Mouse (Mus musculus): Measurements from ENCODE around the gene Hfe2. TPM values are rescaled to one million over a fixed set of nuclear protein-coding genes. Genes with fewer than 3 reads are reported as not detected.

Hfe2 gene
- polyA plus RNA-seq, 1 experiment from 2014 or later = 1.2 TPM

DNA sequence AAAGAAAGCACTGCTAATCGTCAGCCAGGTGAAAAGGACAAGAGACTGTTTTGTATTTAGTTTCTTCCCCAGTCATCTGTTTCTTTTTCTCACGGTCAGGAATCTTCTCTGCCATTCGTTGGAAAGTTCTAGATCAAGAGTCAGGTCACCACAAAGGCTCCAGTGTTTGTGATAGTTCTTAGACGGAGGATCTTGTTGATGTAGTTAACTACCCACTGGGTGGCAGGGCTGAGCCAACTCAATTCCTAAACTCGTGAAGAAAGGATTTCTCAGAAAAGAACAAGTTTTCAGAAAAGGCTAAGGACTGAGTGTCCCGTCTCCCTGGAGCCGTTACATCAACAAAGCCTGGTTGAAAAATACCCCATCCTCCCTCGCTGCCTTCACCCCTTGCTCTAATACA lies 26.2 kb downstream of the Hfe2 start:
- no peak for ATAC-seq (replicated peaks; ENCODE audit: insufficient number of reproducible peaks, low FRiP score, low TSS enrichment, low read depth)
- peak; percentile 71 for DNase-seq (ENCODE audit: low spot score)
- 15% methylated on average over 8 of the region's 8 CpGs for WGBS

DNA sequence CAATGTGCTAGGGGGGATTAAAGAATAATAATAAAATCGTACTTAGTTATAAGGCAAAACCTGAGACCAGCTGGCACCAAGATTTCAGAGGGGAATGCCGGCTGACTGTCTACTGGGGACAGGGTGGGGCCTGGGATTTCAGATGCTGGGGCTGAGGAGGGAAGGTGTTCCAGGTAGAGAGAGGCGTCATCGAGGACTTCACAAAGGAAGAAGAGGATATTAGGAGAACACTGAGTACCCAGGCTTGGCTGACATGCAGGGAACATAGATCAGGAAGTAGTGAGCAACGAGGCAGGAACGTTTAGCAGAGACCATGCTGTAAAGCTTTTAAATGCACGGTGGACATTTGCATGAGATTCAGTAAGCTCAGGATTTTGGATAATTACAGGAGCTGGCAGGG lies 26.9 kb downstream of the Hfe2 start:
- no peak overlapping the region for H3K4me3 ChIP-seq (ENCODE audit: low read depth, low read length)
- H3K27ac ChIP-seq (replicated peaks; ENCODE audit: low read depth, low read length) = no peak overlapping the region
- DNase-seq (ENCODE audit: low spot score) = no peak
- no peak for ATAC-seq (replicated peaks; ENCODE audit: insufficient number of reproducible peaks, low FRiP score, low TSS enrichment, low read depth)
- peaks cover under 1% of the 10 kb centered on the region for H3K4me1 ChIP-seq (ENCODE audit: control insufficient read depth, insufficient read depth, low read length)
- no peaks in the 10 kb centered on the region for H3K9me3 ChIP-seq (replicated peaks; ENCODE audit: control insufficient read depth, low read length)
- H3K9ac ChIP-seq (replicated peaks; ENCODE audit: low read length) = no peak overlapping the region
- no peaks in the 10 kb centered on the region for H3K27me3 ChIP-seq (ENCODE audit: control insufficient read depth, insufficient read depth, low read length)
- H3K4me2 ChIP-seq (ENCODE audit: low read depth, low read length) = no peak overlapping the region
- 70% methylated on average over 7 of the region's 7 CpGs for WGBS
- no peaks in the 10 kb centered on the region for H3K36me3 ChIP-seq (replicated peaks; ENCODE audit: control insufficient read depth, insufficient read depth, low read depth, low read length)

More for the DNA sequence above, 26.2 kb downstream of the Hfe2 start:
- Histone ChIP-seq H3K9me3 (replicated peaks; ENCODE audit: control insufficient read depth, low read length) (no peaks in the 10 kb centered on the region), H3K4me2 (ENCODE audit: low read depth, low read length) (no peak overlapping the region), H3K36me3 (replicated peaks; ENCODE audit: control insufficient read depth, insufficient read depth, low read depth, low read length) (no peaks in the 10 kb centered on the region), H3K27ac (replicated peaks; ENCODE audit: low read depth, low read length) (no peak overlapping the region), H3K4me3 (ENCODE audit: low read depth, low read length) (no peak overlapping the region), H3K27me3 (ENCODE audit: control insufficient read depth, insufficient read depth, low read length) (no peaks in the 10 kb centered on the region), H3K9ac (replicated peaks; ENCODE audit: low read length) (0 out of 2 replicates have a peak overlapping the region, but pooled peaks have one; percentile 18), H3K4me1 (ENCODE audit: control insufficient read depth, insufficient read depth, low read length) (no peaks in the 10 kb centered on the region)

DNA sequence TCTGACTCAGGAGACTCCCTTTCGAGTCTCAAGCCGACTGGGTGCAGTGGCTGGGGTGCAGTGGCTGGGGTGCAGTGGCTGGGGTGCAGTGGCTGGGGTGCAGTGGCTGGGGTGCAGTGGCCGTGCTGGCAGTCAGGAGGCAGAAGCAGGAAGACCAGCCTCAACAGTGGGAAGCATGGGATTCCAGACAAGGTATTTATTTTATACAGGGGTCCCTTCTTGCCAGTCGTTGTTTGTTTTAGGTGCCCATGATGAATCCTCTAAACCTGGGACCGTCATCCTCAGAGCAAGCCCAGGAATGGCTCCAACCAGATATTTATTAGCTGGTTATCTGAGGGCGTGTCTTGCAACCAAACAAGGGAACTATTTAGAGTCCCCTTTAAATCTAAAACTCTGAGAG lies 28.6 kb downstream of the Hfe2 start:
- Histone ChIP-seq H3K4me1 (ENCODE audit: control insufficient read depth, insufficient read depth, low read length) (peaks cover 3% of the 10 kb centered on the region), H3K36me3 (replicated peaks; ENCODE audit: control insufficient read depth, insufficient read depth, low read depth, low read length) (no peaks in the 10 kb centered on the region), H3K9ac (replicated peaks; ENCODE audit: low read length) (no peak overlapping the region), H3K27ac (replicated peaks; ENCODE audit: low read depth, low read length) (no peak overlapping the region), H3K27me3 (ENCODE audit: control insufficient read depth, insufficient read depth, low read length) (no peaks in the 10 kb centered on the region), H3K4me3 (ENCODE audit: low read depth, low read length) (no peak overlapping the region), H3K9me3 (replicated peaks; ENCODE audit: control insufficient read depth, low read length) (no peaks in the 10 kb centered on the region), H3K4me2 (ENCODE audit: low read depth, low read length) (no peak overlapping the region)
- 83% methylated on average over 6 of the region's 6 CpGs for WGBS
- ATAC-seq (replicated peaks; ENCODE audit: insufficient number of reproducible peaks, low FRiP score, low TSS enrichment, low read depth) (no peak), DNase-seq (ENCODE audit: low spot score) (no peak)

DNA sequence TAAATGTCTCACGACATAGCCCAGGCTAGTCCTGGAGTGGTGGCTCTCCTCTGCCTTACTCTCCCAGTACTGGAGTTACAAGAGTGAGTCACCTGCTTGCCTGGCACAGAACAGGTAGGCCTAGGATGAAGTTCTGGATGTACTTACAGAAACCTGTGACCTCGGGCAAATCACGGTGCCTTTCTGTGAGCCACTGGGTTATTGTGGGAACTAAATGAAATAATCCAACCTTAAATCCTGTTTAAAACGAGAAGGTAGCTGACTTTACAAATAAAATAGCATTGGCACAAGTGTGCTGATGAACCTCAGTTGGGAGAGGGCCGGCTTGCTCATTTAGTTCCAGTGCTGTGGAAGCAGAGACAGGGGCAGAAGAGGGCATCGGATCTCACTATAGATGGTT lies 29.3 kb downstream of the Hfe2 start:
- H3K4me3 ChIP-seq (ENCODE audit: low read depth, low read length) = no peak overlapping the region
- no peaks in the 10 kb centered on the region for H3K27me3 ChIP-seq (ENCODE audit: control insufficient read depth, insufficient read depth, low read length)
- no peak overlapping the region for H3K9ac ChIP-seq (replicated peaks; ENCODE audit: low read length)
- H3K9me3 ChIP-seq (replicated peaks; ENCODE audit: control insufficient read depth, low read length) = no peaks in the 10 kb centered on the region
- no peaks in the 10 kb centered on the region for H3K36me3 ChIP-seq (replicated peaks; ENCODE audit: control insufficient read depth, insufficient read depth, low read depth, low read length)
- no peak overlapping the region for H3K27ac ChIP-seq (replicated peaks; ENCODE audit: low read depth, low read length)
- H3K4me2 ChIP-seq (ENCODE audit: low read depth, low read length) = no peak overlapping the region
- 82% methylated on average over 6 of the region's 6 CpGs for WGBS
- DNase-seq (ENCODE audit: low spot score) (no peak), ATAC-seq (replicated peaks; ENCODE audit: insufficient number of reproducible peaks, low FRiP score, low TSS enrichment, low read depth) (no peak)
- H3K4me1 ChIP-seq (ENCODE audit: control insufficient read depth, insufficient read depth, low read length) = peaks cover 3% of the 10 kb centered on the region

DNA sequence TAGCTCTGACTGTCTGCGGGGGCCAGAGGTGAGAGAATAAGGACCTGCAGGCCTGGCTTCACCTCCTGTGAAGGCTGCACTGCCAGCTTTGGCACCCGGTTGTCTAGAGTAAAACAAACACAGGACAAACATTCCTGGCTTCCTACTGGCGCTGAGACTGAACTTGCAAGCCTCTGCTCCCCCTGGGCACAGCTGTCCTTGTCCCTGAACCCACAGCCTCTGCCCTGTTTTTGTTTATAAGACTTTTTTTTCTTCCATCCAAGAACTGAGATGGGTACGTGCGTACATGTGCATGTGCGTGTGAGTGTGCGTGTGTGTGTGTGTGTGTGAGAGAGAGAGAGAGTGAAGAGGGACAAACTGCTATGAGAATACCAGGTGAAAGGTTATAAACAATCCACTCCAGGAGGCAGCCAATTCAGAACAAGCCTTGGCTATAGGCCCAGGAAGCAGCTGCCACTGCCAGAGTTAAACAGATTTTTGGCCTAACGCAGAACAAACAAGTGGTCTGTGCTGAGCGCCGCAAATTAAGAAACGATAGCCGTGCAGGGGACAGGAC lies 30.1 kb downstream of the Hfe2 start:
- H3K36me3 ChIP-seq (replicated peaks; ENCODE audit: control insufficient read depth, insufficient read depth, low read depth, low read length) = no peaks in the 10 kb centered on the region; the same call in 1 of the 2 replicates
- 43% methylated on average over 12 of the region's 12 CpGs for WGBS
- H3K4me2 ChIP-seq (ENCODE audit: low read depth, low read length) = no peak overlapping the region
- H3K27me3 ChIP-seq (ENCODE audit: control insufficient read depth, insufficient read depth, low read length) = no peaks in the 10 kb centered on the region
- ATAC-seq (replicated peaks; ENCODE audit: insufficient number of reproducible peaks, low FRiP score, low TSS enrichment, low read depth) (no peak), DNase-seq (ENCODE audit: low spot score) (no peak)
- H3K9me3 ChIP-seq (replicated peaks; ENCODE audit: control insufficient read depth, low read length) = no peaks in the 10 kb centered on the region
- H3K4me1 ChIP-seq (ENCODE audit: control insufficient read depth, insufficient read depth, low read length) = peaks cover 3% of the 10 kb centered on the region
- no peak overlapping the region for H3K4me3 ChIP-seq (ENCODE audit: low read depth, low read length)
- H3K9ac ChIP-seq (replicated peaks; ENCODE audit: low read length) = no peak overlapping the region
- no peak overlapping the region for H3K27ac ChIP-seq (replicated peaks; ENCODE audit: low read depth, low read length)

DNA sequence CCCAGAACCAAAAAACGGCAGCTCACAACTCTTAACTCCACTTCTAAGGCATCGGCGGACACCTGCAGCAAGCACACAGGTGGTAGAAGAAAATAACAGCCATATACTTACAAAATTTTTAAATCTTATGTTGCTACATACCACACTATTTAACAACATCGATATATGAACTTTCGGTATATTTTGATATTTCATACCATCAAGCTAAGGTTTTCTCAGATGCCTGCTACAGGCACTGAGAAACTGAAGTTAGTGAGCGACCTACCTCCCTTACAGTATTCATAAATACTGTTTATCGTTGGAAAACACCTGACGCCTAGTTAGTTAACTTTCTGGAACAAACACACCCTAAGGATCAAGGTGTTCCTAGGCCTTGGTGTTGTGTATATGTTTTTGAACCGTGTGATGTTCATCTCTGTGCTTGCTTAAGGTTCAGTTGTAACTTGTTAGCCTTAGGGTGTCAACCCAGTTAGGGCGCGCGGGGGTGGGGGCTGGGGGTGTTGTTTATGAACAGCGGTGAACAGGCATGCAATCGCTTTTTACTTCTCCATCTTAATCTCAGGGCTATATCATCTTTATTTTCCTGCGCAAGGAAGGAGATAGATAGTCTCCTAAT lies 31.1 kb downstream of the Hfe2 start:
- Histone ChIP-seq H3K27ac (replicated peaks; ENCODE audit: low read depth, low read length) (no peak overlapping the region), H3K4me3 (ENCODE audit: low read depth, low read length) (no peak overlapping the region)
- WGBS = 84% methylated on average over 15 of the region's 15 CpGs

DNA sequence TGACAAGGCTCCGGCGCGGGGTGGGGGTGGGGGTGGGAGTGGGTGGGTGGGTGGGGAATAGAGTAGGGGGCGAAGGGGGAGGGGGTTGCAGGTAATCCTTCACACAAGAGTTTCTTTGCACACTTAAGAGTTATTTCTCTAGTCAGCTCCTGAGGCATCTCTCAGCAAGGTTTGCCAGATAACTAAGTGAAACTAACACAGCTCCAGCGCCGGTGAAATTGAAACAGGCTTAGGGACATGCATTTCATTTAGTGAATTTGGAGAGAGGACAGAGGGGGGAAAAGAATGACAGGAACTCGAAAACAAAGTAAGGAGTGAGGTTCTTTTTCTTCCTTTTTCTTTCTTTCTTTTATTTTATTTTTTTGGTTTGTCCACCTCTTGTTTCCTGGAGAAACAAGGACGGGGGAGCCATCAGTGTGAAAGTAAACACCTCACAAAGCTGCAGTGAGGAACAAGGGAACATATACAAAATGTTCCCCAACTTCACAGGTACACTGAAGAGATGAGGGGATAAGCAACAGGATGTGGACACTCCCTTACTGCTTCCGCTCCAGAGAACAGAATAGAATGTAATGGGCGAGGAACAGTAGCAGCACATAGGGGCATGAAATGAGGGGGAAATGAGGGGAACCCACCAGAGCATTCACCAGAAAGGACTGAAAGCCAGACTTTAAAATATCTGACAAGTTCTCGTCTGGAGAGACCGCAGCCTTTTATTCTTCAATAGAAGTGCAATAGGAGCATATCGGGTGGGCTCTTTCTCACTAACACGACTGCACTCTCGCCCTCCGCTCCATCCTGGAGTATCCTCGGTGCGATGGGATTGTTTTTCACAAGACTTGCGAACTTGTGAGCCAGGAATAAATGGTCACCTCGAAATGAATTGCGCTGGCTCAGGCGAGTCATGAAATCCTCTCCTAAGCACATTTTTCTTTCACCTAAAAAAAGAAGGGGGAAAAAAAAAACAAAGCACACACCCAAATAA lies 32.0 kb downstream of the Hfe2 start:
- Histone ChIP-seq H3K4me1 (ENCODE audit: control insufficient read depth, insufficient read depth, low read length) (peaks cover 3% of the 10 kb centered on the region), H3K4me2 (ENCODE audit: low read depth, low read length) (peak overlapping the region; percentile 71), H3K27ac (replicated peaks; ENCODE audit: low read depth, low read length) (peak overlapping the region; percentile 52), H3K9ac (replicated peaks; ENCODE audit: low read length) (peak overlapping the region; percentile 61), H3K9me3 (replicated peaks; ENCODE audit: control insufficient read depth, low read length) (no peaks in the 10 kb centered on the region), H3K4me3 (ENCODE audit: low read depth, low read length) (peak overlapping the region; percentile 72), H3K27me3 (ENCODE audit: control insufficient read depth, insufficient read depth, low read length) (no peaks in the 10 kb centered on the region), H3K36me3 (replicated peaks; ENCODE audit: control insufficient read depth, insufficient read depth, low read depth, low read length) (no peaks in the 10 kb centered on the region; the same call in 1 of the 2 replicates)
- no peak for ATAC-seq (replicated peaks; ENCODE audit: insufficient number of reproducible peaks, low FRiP score, low TSS enrichment, low read depth)
- DNase-seq (ENCODE audit: low spot score) = peak; percentile 27
- WGBS = 7% methylated on average over 22 of the region's 22 CpGs

More for the DNA sequence above, 31.1 kb downstream of the Hfe2 start:
- ATAC-seq (replicated peaks; ENCODE audit: insufficient number of reproducible peaks, low FRiP score, low TSS enrichment, low read depth) = no peak
- Histone ChIP-seq H3K9me3 (replicated peaks; ENCODE audit: control insufficient read depth, low read length) (no peaks in the 10 kb centered on the region), H3K27me3 (ENCODE audit: control insufficient read depth, insufficient read depth, low read length) (no peaks in the 10 kb centered on the region), H3K9ac (replicated peaks; ENCODE audit: low read length) (no peak overlapping the region), H3K4me1 (ENCODE audit: control insufficient read depth, insufficient read depth, low read length) (peaks cover 3% of the 10 kb centered on the region), H3K36me3 (replicated peaks; ENCODE audit: control insufficient read depth, insufficient read depth, low read depth, low read length) (no peaks in the 10 kb centered on the region; the same call in 1 of the 2 replicates), H3K4me2 (ENCODE audit: low read depth, low read length) (no peak overlapping the region)
- no peak for DNase-seq (ENCODE audit: low spot score)

Data from embryonic facial prominence, embryonic 11.5 days (tissue).